Mouse (Mus musculus) intestine, postnatal 0 days (tissue): ENCODE data around the gene Tgm5. TPM values are rescaled to one million over a fixed set of nuclear protein-coding genes. Genes with fewer than 3 reads are reported as not detected.

Source experiments
- ATAC-seq: fragments of 200-750 bp; cut with Nextera tagmentation; 2 replicates; pipeline ENCODE4 v1.8.0; 2017; ENCODE audit warnings: mild to moderate bottlenecking, moderate TSS enrichment, moderate library complexity
- H3K27ac ChIP-seq: fragments of 300-500 bp; sonication (generic); 2 replicates; pipeline ENCODE4 v1.5.1; 2014; ENCODE audit warnings: mild to moderate bottlenecking, low read depth, low read length, moderate library complexity
- H3K27me3 ChIP-seq: fragments of 300-500 bp; sonication (generic); replicated peaks from 2 replicates; pipeline ENCODE4 v1.6.1; 2014; ENCODE audit warnings: low read length, mixed read lengths; ENCODE audit not compliant: control insufficient read depth, insufficient read depth
- H3K36me3 ChIP-seq: fragments of 300-500 bp; sonication (generic); 2 replicates; pipeline ENCODE4 v1.6.1; 2014; ENCODE audit warnings: mild to moderate bottlenecking, moderate library complexity; ENCODE audit not compliant: control insufficient read depth, insufficient read depth
- H3K4me1 ChIP-seq: fragments of 300-500 bp; sonication (generic); replicated peaks from 2 replicates; pipeline ENCODE4 v1.6.1; 2014; ENCODE audit warnings: antibody characterized with exemption, low read length, mixed read lengths; ENCODE audit not compliant: control insufficient read depth, insufficient read depth
- H3K4me2 ChIP-seq: fragments of 300-500 bp; sonication (generic); replicated peaks from 2 replicates; pipeline ENCODE4 v1.6.1; 2014; ENCODE audit warnings: low read depth, mild to moderate bottlenecking, moderate library complexity
- H3K4me3 ChIP-seq: fragments of 300-500 bp; sonication (generic); 2 replicates; pipeline ENCODE4 v1.5.1; 2014; ENCODE audit warnings: low read depth, low read length
- H3K9ac ChIP-seq: fragments of 300-500 bp; sonication (generic); 2 replicates; pipeline ENCODE4 v1.6.1; 2014; ENCODE audit warnings: mild to moderate bottlenecking, low read depth, low read length
- H3K9me3 ChIP-seq: fragments of 300-500 bp; sonication (generic); 2 replicates; pipeline ENCODE4 v1.6.1; 2016; ENCODE audit warnings: mixed run types; ENCODE audit not compliant: control insufficient read depth
- CTCF ChIP-seq: sonication (generic); IDR thresholded peaks from 2 replicates; pipeline ENCODE4 v1.5.1; 2016; ENCODE audit warnings: low read depth, mild to moderate bottlenecking, control low read depth, antibody characterized with exemption, moderate library complexity
- WGBS: fragments of 180-500 bp; shearing (Covaris S2); extraction: QIAGEN DNeasy Blood & Tissue Kit; methylation state at CpG from one replicate; pipeline ENCODE4 v1.1.7; 2014; 5-methylcytosine and 5-hydroxymethylcytosine counted together
- polyA plus RNA-seq: library from polyadenylated mRNA; unstranded; fragments of >200 nt; fragmentation: Nextera tagmentation; extraction: Ambion mirVana; gene quantifications from 2 replicates; pipeline ENCODE4 v1.2.1, GENCODE M21; 2015

The Tgm5 gene
- polyA plus RNA-seq, 1 experiment from 2014 or later, result 0.07 TPM

GRCm38 (mm10) chr2:121074747-121075146 is 10.9 kb downstream of the Tgm5 start:
- TF ChIP-seq CTCF, result no peak
- no peak for ATAC-seq
- Histone ChIP-seq H3K36me3 (no peaks in the 10 kb centered on the region), H3K4me3 (no peak overlapping the region), H3K27ac (no peak overlapping the region), H3K4me1 (no peaks in the 10 kb centered on the region), H3K9me3 (no peaks in the 10 kb centered on the region), H3K9ac (no peak overlapping the region), H3K4me2 (no peak overlapping the region), H3K27me3 (no peaks in the 10 kb centered on the region)
- WGBS, result 78% methylated on average over 7 of the region's 7 CpGs

GRCm38 (mm10) chr2:121071871-121072270 is 13.8 kb downstream of the Tgm5 start:
- no peak for ATAC-seq
- no peaks in the 10 kb centered on the region for H3K4me1 ChIP-seq
- H3K27ac ChIP-seq, result no peak overlapping the region
- H3K36me3 ChIP-seq, result no peaks in the 10 kb centered on the region
- H3K4me2 ChIP-seq, result no peak overlapping the region
- no peaks in the 10 kb centered on the region for H3K9me3 ChIP-seq
- H3K27me3 ChIP-seq, result no peaks in the 10 kb centered on the region
- no peak overlapping the region for H3K4me3 ChIP-seq
- no peak overlapping the region for H3K9ac ChIP-seq
- TF ChIP-seq CTCF, result no peak
- WGBS, result 70% methylated on average over 6 of the region's 6 CpGs

DNA sequence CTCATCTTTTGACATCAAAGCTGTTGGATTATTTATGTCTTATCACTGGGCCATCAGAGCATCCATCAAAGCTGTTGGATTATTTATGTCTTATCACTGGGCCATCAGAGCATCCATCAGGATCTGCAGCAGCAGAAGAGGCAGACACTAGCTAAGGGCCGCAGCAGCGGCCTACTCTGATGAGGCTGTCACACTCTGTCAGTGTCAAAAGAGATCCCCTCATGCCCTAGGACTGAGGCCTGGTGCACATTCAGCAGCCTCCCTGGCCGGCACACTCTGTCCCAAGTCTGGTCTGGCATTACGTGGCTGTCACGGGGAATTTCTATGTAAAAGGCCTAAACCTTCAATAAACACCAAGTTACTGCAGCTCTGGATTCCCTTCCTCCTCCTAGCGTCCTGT is 16.1 kb downstream of the Tgm5 start:
- Histone ChIP-seq H3K4me3 (no peak overlapping the region), H3K4me1 (no peaks in the 10 kb centered on the region), H3K36me3 (no peaks in the 10 kb centered on the region), H3K4me2 (no peak overlapping the region), H3K27ac (no peak overlapping the region), H3K9me3 (no peaks in the 10 kb centered on the region), H3K27me3 (no peaks in the 10 kb centered on the region), H3K9ac (no peak overlapping the region)
- 76% methylated on average over 6 of the region's 6 CpGs for WGBS
- no peak for ATAC-seq
- TF ChIP-seq CTCF, result no peak

GRCm38 (mm10) chr2:121067116-121067515 is 18.5 kb downstream of the Tgm5 start:
- WGBS, result 62% methylated on average over 4 of the region's 4 CpGs
- no peak overlapping the region for H3K4me3 ChIP-seq
- H3K9me3 ChIP-seq, result no peaks in the 10 kb centered on the region
- H3K27ac ChIP-seq, result no peak overlapping the region
- no peak for TF ChIP-seq CTCF
- no peaks in the 10 kb centered on the region for H3K4me1 ChIP-seq
- ATAC-seq, result no peak
- no peak overlapping the region for H3K9ac ChIP-seq
- H3K27me3 ChIP-seq, result no peaks in the 10 kb centered on the region
- no peaks in the 10 kb centered on the region for H3K36me3 ChIP-seq
- no peak overlapping the region for H3K4me2 ChIP-seq

- 33% methylated on average over 2 of the region's 2 CpGs for WGBS
These were observed 24.3 kb downstream of the Tgm5 start for GRCm38 (mm10) chr2:121061315-121061714.

GRCm38 (mm10) chr2:121057997-121058396 is 27.6 kb downstream of the Tgm5 start:
- Histone ChIP-seq H3K4me1 (no peaks in the 10 kb centered on the region), H3K9ac (no peak overlapping the region), H3K27ac (no peak overlapping the region), H3K4me3 (no peak overlapping the region), H3K36me3 (no peaks in the 10 kb centered on the region), H3K4me2 (no peak overlapping the region), H3K27me3 (no peaks in the 10 kb centered on the region), H3K9me3 (no peaks in the 10 kb centered on the region)
- no peak for TF ChIP-seq CTCF
- no peak for ATAC-seq
- 46% methylated on average over 6 of the region's 6 CpGs for WGBS

More at GRCm38 (mm10) chr2:121061315-121061714, 24.3 kb downstream of the Tgm5 start:
- TF ChIP-seq CTCF, result no peak
- no peaks in the 10 kb centered on the region for H3K9me3 ChIP-seq
- H3K9ac ChIP-seq, result no peak overlapping the region
- H3K27me3 ChIP-seq, result no peaks in the 10 kb centered on the region
- H3K4me2 ChIP-seq, result no peak overlapping the region
- ATAC-seq, result no peak
- H3K27ac ChIP-seq, result no peak overlapping the region
- H3K4me1 ChIP-seq, result no peaks in the 10 kb centered on the region
- H3K4me3 ChIP-seq, result no peak overlapping the region
- H3K36me3 ChIP-seq, result no peaks in the 10 kb centered on the region

DNA sequence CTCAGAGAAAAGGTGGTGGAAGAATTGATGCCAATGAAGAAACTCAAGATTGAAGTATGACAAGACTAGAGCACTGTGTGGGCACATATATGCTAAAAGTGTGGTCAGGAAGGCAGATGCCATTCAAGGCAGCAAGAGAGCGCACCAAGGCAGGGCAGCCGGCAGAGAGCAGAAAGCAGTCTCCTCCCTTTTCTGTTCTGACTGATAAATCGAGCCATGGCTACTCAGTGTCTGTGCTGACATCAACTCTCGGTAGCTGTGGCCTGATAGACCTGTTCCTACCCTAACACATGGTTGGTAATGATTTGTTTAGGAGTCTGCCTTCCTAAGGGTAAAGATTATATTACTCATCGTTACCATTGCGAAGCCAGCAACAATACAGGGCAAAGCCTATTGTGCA is 29.7 kb downstream of the Tgm5 start:
- Histone ChIP-seq H3K36me3 (no peaks in the 10 kb centered on the region), H3K4me1 (no peaks in the 10 kb centered on the region), H3K4me2 (no peak overlapping the region), H3K9me3 (no peaks in the 10 kb centered on the region), H3K27ac (no peak overlapping the region), H3K27me3 (no peaks in the 10 kb centered on the region), H3K4me3 (no peak overlapping the region), H3K9ac (no peak overlapping the region)
- WGBS, result 81% methylated on average over 6 of the region's 6 CpGs
- ATAC-seq, result no peak
- TF ChIP-seq CTCF, result no peak
